Mouse (Mus musculus): ENCODE data around the gene Syce3.
A peak's percentile ranks its signal among the peaks of the same experiment; 100 is the strongest.

Syce3 gene

GRCm38 (mm10) chr15:89421938-89422337, 11.6 kb upstream of the Syce3 start:
- no peak for DNase-seq

GRCm38 (mm10) chr15:89415282-89415681, 5.0 kb upstream of the Syce3 start:
- DNase-seq, result no peak

DNA sequence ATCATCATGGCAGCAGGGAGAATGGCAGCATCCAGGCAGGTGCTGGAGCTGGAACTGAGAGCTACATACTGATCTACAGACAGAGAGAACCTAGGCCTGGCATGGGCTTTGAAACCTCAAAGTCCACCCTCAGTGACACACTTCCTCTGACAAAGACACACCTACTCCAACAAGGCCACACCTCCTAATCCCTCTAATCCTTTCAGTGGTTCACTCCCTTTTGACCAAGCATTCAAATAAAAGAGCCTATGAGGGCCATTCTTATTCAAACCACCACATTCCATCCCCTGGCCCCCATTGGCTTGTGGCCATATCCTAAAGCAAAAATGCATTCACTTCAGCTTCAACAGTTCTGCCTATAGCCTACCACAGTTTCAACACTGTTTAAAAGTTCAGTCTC, 3.6 kb downstream of the Syce3 start:
- DNase-seq, result no peak

DNA sequence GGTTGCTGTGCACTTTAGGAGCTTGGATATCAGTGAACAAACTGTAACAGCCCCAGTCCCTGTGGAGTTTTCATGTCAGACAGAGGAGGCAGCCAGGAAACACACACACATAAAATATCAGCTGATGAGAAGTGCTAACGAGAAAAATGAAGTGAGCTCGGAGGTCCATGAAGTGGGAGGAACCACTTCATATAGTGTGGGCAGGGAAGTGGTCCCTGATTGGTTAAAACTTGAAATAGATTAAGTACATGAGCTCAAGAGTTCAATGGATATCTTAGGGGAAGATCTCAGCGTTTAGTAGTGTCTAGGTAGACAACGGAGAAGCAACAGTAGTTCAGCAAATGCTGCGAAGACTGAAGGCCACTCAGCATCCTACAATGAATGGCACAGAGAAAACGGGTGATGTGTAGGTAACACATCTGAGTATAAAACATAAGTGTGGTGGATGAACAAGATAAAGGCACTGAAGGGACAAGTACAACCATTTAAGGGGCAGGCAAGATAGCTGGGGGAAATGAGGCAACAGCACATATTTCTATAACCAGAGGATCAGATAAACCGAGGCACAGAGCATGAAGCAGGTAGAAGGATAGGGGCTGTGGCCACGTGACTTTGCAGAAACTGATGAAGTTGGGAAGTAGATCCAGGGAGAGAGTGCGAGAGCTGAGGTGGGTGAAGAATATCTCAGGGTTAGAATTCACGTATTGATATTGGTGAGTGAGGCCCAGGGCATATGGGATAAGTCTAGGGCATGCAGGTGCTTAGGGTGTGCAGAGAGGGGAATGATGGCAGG, 5.3 kb downstream of the Syce3 start:
- DNase-seq, result no peak

- no peak for DNase-seq
Observed at GRCm38 (mm10) chr15:89402471-89402870, 7.8 kb downstream of the Syce3 start.

GRCm38 (mm10) chr15:89399716-89400115, 10.6 kb downstream of the Syce3 start:
- DNase-seq, result no peak

DNA sequence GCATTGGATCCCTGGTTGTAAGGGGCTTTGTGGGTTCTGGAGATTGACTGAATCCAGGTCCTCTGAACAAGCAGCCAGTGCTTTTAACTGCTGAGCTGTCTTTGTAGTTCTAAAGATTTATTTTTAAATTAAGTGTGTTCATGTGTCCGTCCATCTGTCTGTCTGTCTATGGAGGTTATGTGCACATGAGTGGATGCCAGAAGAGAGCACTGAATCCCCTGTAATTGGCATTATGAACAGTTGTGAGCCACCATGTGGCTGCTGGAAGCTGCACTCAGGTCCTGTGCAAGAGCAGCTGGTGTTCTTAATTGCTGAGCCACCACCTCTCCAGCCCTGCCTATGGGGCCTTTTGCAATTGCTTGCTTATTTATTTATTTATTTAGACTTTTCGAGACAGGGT, 12.2 kb downstream of the Syce3 start:
- no peak for DNase-seq

DNA sequence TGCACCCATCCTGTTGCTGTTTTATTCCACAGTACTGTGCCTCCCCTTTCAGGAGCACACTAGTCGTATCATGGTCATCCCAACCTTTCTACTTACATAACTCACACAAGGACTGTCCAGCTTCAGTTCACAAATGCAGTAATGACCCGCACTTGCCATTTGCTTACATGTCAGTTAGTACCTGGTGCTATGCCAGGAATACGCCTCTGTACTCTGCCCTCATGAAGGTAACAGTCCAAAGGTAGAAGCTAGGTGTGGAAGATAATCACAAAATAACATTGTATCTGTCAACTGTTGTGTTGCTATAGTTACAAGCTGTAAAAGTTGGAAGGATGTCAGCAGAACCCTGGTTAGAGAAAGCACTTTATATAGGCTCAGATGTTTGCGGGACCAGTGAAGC, 13.4 kb downstream of the Syce3 start:
- no peak for DNase-seq

GRCm38 (mm10) chr15:89390081-89390480, 20.2 kb downstream of the Syce3 start:
- DNase-seq, result no peak

DNA sequence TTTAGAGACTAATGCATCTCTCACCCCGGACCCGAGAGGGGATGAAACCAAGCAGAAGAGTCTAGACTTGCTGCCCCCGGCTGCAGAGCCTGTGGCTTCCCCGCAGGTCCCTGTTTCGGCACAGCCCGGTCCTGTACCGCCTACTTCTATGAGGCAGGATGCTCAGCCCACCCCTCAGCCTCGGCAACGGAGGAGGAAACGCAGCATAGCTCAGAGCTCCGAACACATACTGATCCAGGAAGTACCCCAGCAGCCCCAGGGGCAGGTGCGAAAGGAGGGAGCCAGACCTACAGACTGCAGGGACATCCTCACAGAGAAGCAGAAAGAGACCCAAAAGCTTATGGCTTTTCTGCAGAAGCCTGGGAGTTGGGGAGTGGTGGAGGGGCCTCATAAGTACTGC, 23.2 kb downstream of the Syce3 start:
- peak; percentile 68 for DNase-seq

GRCm38 (mm10) chr15:89384617-89385016, 25.7 kb downstream of the Syce3 start, which contains the start of gene Klhdc7b:
TSS of gene Klhdc7b (plus strand) at chr15:89384917.
- DNase-seq, result no peak

DNA sequence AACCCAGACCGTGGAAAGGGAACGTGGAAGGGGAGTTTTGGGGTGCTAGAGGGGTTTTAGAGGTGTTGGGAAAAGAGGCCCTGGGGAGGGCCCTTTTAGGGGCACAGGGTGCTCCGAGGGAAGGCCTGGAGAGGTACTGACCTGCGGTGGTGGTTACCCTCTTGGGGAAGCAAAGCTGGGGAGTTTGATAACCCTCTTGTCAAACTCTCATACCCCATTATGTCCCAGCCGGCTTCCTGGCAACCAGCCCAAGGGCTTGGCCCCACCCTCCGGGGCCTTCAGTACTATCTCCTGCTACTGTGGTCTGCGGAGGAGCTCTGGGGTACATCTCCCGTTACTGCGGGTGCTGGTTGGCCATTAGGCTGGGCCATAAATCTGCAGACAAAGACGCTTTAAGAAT, 30.9 kb downstream of the Syce3 start:
- DNase-seq, result peak; percentile 50

- DNase-seq, result peak; percentile 63
Observed at GRCm38 (mm10) chr15:89378831-89379401, 31.4 kb downstream of the Syce3 start, which contains the start of gene Odf3b. TSS of gene Odf3b (minus strand) at chr15:89379282.

- peak; percentile 21 for DNase-seq
Observed at GRCm38 (mm10) chr15:89377938-89378828, 32.1 kb downstream of the Syce3 start.

DNA sequence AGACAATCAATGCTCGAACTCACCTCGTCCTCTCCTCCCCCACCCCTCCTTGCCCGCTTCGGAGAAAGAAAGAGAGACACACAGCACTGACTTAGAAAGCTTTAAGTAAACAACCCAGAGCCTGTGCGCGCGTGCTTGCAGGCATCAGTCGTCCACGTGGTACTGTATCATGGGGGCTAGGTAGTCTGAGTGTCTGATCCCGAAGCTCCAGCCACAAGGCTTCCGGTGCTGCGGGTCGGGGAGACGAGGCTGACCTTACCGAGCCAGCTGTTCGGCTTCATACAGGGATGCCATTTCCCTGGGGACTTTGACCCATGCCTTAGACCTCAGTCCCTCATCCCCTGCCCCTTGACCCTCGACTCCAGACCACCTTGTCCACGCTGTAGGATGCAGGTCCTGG, 32.9 kb downstream of the Syce3 start:
- no peak for DNase-seq

- no peak for DNase-seq
Observed at GRCm38 (mm10) chr15:89376957-89377356, 33.3 kb downstream of the Syce3 start, which contains the start of gene Tymp. TSS of gene Tymp (minus strand) at chr15:89377039.

DNA sequence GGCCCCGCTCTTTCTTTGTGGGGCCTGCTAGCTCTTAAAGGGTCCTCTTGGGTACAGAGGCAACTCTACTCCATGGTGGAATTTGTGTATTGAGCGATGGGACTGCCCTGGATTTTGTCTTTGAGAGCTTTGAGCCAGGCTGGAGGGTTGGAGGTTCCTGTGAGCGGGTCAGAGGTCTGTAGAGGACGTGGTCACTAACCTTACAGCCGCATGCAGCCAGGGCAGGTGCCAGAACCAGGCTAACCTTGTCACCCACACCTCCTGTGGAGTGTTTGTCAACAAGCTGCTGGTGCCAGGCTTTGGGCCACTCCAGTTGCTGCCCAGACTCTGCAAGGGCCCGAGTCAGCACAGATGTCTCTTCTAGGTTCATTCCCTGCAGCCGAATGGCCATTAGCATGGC, 34.3 kb downstream of the Syce3 start:
- DNase-seq, result no peak

GRCm38 (mm10) chr15:89374801-89375534, 35.3 kb downstream of the Syce3 start:
- no peak for DNase-seq

DNA sequence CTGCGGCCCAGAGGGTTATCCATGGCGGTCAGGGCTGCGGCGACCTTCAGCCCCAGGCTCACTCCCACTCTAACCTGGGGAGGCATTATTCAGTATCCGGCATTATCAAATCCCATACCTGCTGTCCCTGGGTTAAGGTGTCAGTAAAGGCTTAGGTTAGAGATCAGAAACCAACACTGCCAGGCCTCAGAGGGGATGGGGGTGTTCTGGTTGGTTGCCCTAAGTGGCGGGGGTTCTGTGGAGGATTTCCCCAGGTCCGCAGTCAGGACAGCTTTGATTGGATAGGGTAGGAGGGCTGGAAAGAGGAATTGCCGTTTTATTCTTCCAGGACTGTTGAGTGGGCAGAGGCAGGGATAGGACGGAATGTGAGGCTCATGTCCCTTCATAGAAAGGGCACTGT, 36.0 kb downstream of the Syce3 start:
- DNase-seq, result no peak

DNA sequence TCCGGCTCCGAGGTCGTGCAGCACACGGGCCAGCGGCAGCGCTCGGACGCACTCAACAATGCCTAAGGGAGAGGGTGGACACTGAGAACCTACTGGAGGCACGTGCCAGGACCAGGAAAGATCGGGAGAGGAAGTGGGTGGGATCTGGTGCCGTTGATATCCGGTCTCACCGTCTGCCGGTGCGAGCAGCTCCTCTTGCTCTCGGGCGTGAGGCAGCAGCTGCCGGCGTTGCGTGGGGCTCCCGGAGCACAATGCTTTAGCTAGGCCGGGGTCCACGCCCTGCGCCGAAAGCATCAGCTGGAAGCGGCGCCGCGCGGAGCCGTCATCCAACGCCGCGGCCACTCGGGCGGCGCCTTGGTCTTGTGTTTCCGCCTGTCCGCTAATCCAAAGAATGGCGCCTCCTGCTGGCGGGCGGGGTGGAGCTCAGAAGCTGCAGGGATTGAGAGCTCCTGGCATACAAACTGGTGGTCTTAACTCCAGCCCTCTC, 36.5 kb downstream of the Syce3 start, which contains the start of gene Sco2:
Sco2 (minus strand) TSS at position 85 of the 487 bp plus-strand sequence.
- DNase-seq, result peak; percentile 92

GRCm38 (mm10) chr15:89373027-89373761, 37.1 kb downstream of the Syce3 start:
- DNase-seq, result peak; percentile 89

DNA sequence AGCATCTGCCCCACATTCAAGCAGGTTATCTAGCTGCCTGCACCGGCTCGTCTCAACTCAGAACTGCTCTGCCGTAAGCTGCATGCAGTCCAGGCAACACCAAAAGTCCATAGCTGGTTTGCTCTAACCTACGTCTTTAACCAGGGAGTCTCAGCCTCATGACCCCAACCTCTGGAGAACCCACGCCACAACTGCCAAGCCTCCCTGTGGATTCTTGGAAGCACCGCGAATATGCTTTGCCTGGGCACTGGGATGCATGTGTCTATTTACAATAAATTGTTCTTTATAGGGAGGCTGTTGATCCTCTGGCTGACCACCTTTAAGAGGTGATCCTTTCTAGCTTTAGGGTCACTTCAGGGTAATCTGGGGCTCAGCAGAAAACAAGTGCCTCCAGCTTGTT, 37.8 kb downstream of the Syce3 start:
- DNase-seq, result no peak
